Mouse (Mus musculus): ENCODE measurements around the gene Tmem182. TPM values are rescaled to one million over a fixed set of nuclear protein-coding genes. Genes with fewer than 3 reads are reported as not detected.

The Tmem182 gene
- polyA plus RNA-seq, 2 experiments from 2014 or later: not detected

- no peak for ATAC-seq
Observed at GRCm38 (mm10) chr1:40867651-40868050, 62.2 kb downstream of the Tmem182 start.

GRCm38 (mm10) chr1:40873760-40874455, 68.5 kb downstream of the Tmem182 start:
- ATAC-seq: no peak

GRCm38 (mm10) chr1:40874456-40875375, 69.3 kb downstream of the Tmem182 start:
- ATAC-seq: no peak

- no peak for ATAC-seq
Observed at GRCm38 (mm10) chr1:40879051-40879450, 73.7 kb downstream of the Tmem182 start.

GRCm38 (mm10) chr1:40879526-40879925, 74.1 kb downstream of the Tmem182 start:
- no peak for ATAC-seq

GRCm38 (mm10) chr1:40880527-40880926, 75.1 kb downstream of the Tmem182 start:
- ATAC-seq: no peak

- no peak for ATAC-seq
Observed at GRCm38 (mm10) chr1:40883856-40884255, 78.5 kb downstream of the Tmem182 start.

- no peak for ATAC-seq
Observed at GRCm38 (mm10) chr1:40884943-40885342, 79.5 kb downstream of the Tmem182 start.

GRCm38 (mm10) chr1:40887673-40888072, 82.3 kb downstream of the Tmem182 start:
- ATAC-seq: no peak

GRCm38 (mm10) chr1:40888396-40889040, 83.1 kb downstream of the Tmem182 start:
- ATAC-seq: no peak

- no peak for ATAC-seq
Observed at GRCm38 (mm10) chr1:40889617-40890016, 84.2 kb downstream of the Tmem182 start.

GRCm38 (mm10) chr1:40890246-40890645, 84.8 kb downstream of the Tmem182 start:
- no peak for ATAC-seq

- no peak for ATAC-seq
Observed at GRCm38 (mm10) chr1:40903712-40904111, 98.3 kb downstream of the Tmem182 start.

Other genes with a start within 250 kb of the Tmem182 start
- not detected for gene Slc9a4, start 225.5 kb upstream of the Tmem182 start, polyA plus RNA-seq (2017; shearing (Covaris generic))
- gene Slc9a2, start 125.0 kb upstream of the Tmem182 start, polyA plus RNA-seq (2017; shearing (Covaris generic)): not detected
- gene Mfsd9, start 14.9 kb upstream of the Tmem182 start, polyA plus RNA-seq (2017; shearing (Covaris generic)): 1 to 10 TPM in 1 of 2 experiments, under 1 TPM in 1; 0.81 to 1.1 TPM